Mouse (Mus musculus) embryonic facial prominence, embryonic 11.5 days (tissue): ENCODE results near the gene Gm11444. TPM values are rescaled to one million over a fixed set of nuclear protein-coding genes. Genes with fewer than 3 reads are reported as not detected.

Experiments
- ATAC-seq: fragments of 200-750 bp; cut with Nextera tagmentation; replicated peaks from 2 replicates; pipeline ENCODE4 v1.8.0; 2017; ENCODE audit warnings: low read depth; ENCODE audit not compliant: insufficient number of reproducible peaks, low FRiP score, low TSS enrichment
- DNase-seq: peaks from one replicate; pipeline ENCODE4 v3.0.0-alpha.2; 2015; ENCODE audit warnings: low spot score
- H3K27ac ChIP-seq: fragments of 300-500 bp; sonication (generic); replicated peaks from 2 replicates; pipeline ENCODE4 v1.5.1; 2014; ENCODE audit warnings: mild to moderate bottlenecking, low read depth, low read length, control low read depth
- H3K27me3 ChIP-seq: fragments of 300-500 bp; sonication (generic); 2 replicates; pipeline ENCODE4 v1.6.1; 2014; ENCODE audit warnings: mild to moderate bottlenecking, low read length, moderate library complexity, mixed read lengths; ENCODE audit not compliant: control insufficient read depth, insufficient read depth
- H3K36me3 ChIP-seq: fragments of 300-500 bp; sonication (generic); replicated peaks from 2 replicates; pipeline ENCODE4 v1.6.1; 2014; ENCODE audit warnings: low read depth, mild to moderate bottlenecking, low read length, moderate library complexity, mixed read lengths; ENCODE audit not compliant: control insufficient read depth, insufficient read depth
- H3K4me1 ChIP-seq: fragments of 300-500 bp; sonication (generic); 2 replicates; pipeline ENCODE4 v1.6.1; 2014; ENCODE audit warnings: low read length, mixed read lengths; ENCODE audit not compliant: control insufficient read depth, insufficient read depth
- H3K4me2 ChIP-seq: fragments of 300-500 bp; sonication (generic); 2 replicates; pipeline ENCODE4 v1.6.1; 2014; ENCODE audit warnings: low read depth, mild to moderate bottlenecking, control low read depth, low read length, moderate library complexity
- H3K4me3 ChIP-seq: fragments of 300-500 bp; sonication (generic); 2 replicates; pipeline ENCODE4 v1.5.1; 2014; ENCODE audit warnings: low read depth, low read length, control low read depth
- H3K9ac ChIP-seq: fragments of 300-500 bp; sonication (generic); replicated peaks from 2 replicates; pipeline ENCODE4 v1.6.1; 2014; ENCODE audit warnings: mild to moderate bottlenecking, control low read depth, low read length
- H3K9me3 ChIP-seq: fragments of 300-500 bp; sonication (generic); replicated peaks from 2 replicates; pipeline ENCODE4 v1.6.1; 2016; ENCODE audit warnings: mild to moderate bottlenecking, low read length, inconsistent platforms, mixed read lengths; ENCODE audit not compliant: control insufficient read depth
- WGBS: fragments of 180-500 bp; shearing (Covaris S2); extraction: QIAGEN DNeasy Blood & Tissue Kit; methylation state at CpG from one replicate; pipeline ENCODE4 v1.1.7; 2014; 5-methylcytosine and 5-hydroxymethylcytosine counted together
- polyA plus RNA-seq: library from polyadenylated mRNA; unstranded; fragments of >200 nt; fragmentation: Nextera tagmentation; extraction: Ambion mirVana; gene quantifications from 2 replicates; pipeline ENCODE4 v1.2.1, GENCODE M21; 2014

The Gm11444 gene
- polyA plus RNA-seq, 1 experiment from 2014 or later: not detected

- H3K9ac ChIP-seq: no peak overlapping the region
- H3K27me3 ChIP-seq: peaks cover 23% of the 10 kb centered on the region
- H3K36me3 ChIP-seq: no peaks in the 10 kb centered on the region
- no peak overlapping the region for H3K27ac ChIP-seq
- no peak for DNase-seq
- no peaks in the 10 kb centered on the region for H3K9me3 ChIP-seq
- peaks cover 18% of the 10 kb centered on the region for H3K4me1 ChIP-seq
- no peak overlapping the region for H3K4me3 ChIP-seq
- WGBS: 70% methylated on average over 10 of the region's 10 CpGs
- no peak overlapping the region for H3K4me2 ChIP-seq
- ATAC-seq: no peak
These were observed 25.1 kb downstream of the Gm11444 start for GRCm38 (mm10) chr11:85825031-85825430.

- peaks cover 10% of the 10 kb centered on the region for H3K4me1 ChIP-seq
- peaks cover 13% of the 10 kb centered on the region for H3K27me3 ChIP-seq
These were observed 26.3 kb downstream of the Gm11444 start for GRCm38 (mm10) chr11:85823794-85824193.

GRCm38 (mm10) chr11:85823181-85823580, 27.0 kb downstream of the Gm11444 start:
- H3K4me2 ChIP-seq: no peak overlapping the region
- DNase-seq: peak; percentile 78
- no peak for ATAC-seq
- H3K4me1 ChIP-seq: peaks cover 12% of the 10 kb centered on the region
- 13% methylated on average over 6 of the region's 6 CpGs for WGBS
- peaks cover 8% of the 10 kb centered on the region for H3K27me3 ChIP-seq
- 0 out of 2 replicates have a peak overlapping the region, but pooled peaks have one; percentile 11 for H3K9ac ChIP-seq
- H3K27ac ChIP-seq: no peak overlapping the region
- no peaks in the 10 kb centered on the region for H3K9me3 ChIP-seq
- no peaks in the 10 kb centered on the region for H3K36me3 ChIP-seq
- no peak overlapping the region for H3K4me3 ChIP-seq

More at GRCm38 (mm10) chr11:85823794-85824193, 26.3 kb downstream of the Gm11444 start:
- H3K4me2 ChIP-seq: no peak overlapping the region
- H3K4me3 ChIP-seq: no peak overlapping the region
- H3K9ac ChIP-seq: no peak overlapping the region
- H3K9me3 ChIP-seq: no peaks in the 10 kb centered on the region
- DNase-seq (no peak), ATAC-seq (no peak)
- H3K27ac ChIP-seq: no peak overlapping the region
- no peaks in the 10 kb centered on the region for H3K36me3 ChIP-seq
- WGBS: 48% methylated on average over 4 of the region's 4 CpGs

- Histone ChIP-seq H3K4me3 (no peak overlapping the region), H3K4me2 (no peak overlapping the region), H3K9ac (no peak overlapping the region), H3K27ac (no peak overlapping the region), H3K27me3 (peaks cover 3% of the 10 kb centered on the region; the same call in 1 of the 2 replicates), H3K36me3 (no peaks in the 10 kb centered on the region), H3K9me3 (no peaks in the 10 kb centered on the region), H3K4me1 (peaks cover 8% of the 10 kb centered on the region)
- 79% methylated on average over 9 of the region's 9 CpGs for WGBS
- DNase-seq: no peak
- ATAC-seq: no peak
These were observed 28.5 kb downstream of the Gm11444 start for GRCm38 (mm10) chr11:85821659-85822058.

- H3K9ac ChIP-seq: no peak overlapping the region
- WGBS: 68% methylated on average over 3 of the region's 3 CpGs
- no peak overlapping the region for H3K4me2 ChIP-seq
- no peak overlapping the region for H3K27ac ChIP-seq
- no peak overlapping the region for H3K4me3 ChIP-seq
- peaks cover 8% of the 10 kb centered on the region for H3K4me1 ChIP-seq
- no peak for DNase-seq
- H3K9me3 ChIP-seq: no peaks in the 10 kb centered on the region
- no peak for ATAC-seq
- H3K36me3 ChIP-seq: no peaks in the 10 kb centered on the region
- peaks cover 3% of the 10 kb centered on the region; the same call in 1 of the 2 replicates for H3K27me3 ChIP-seq
These were observed 29.2 kb downstream of the Gm11444 start for GRCm38 (mm10) chr11:85820959-85821358.

- 73% methylated on average over 3 of the region's 3 CpGs for whole genome bisulfite sequencing
- Histone ChIP-seq H3K9ac (no peak overlapping the region), H3K4me2 (no peak overlapping the region), H3K4me3 (no peak overlapping the region), H3K36me3 (no peaks in the 10 kb centered on the region), H3K9me3 (no peaks in the 10 kb centered on the region), H3K27me3 (no peaks in the 10 kb centered on the region), H3K4me1 (peaks cover 8% of the 10 kb centered on the region), H3K27ac (no peak overlapping the region)
- DNase-seq: no peak
- no peak for ATAC-seq
These were observed 31.7 kb downstream of the Gm11444 start for GRCm38 (mm10) chr11:85818401-85818800.

- no peaks in the 10 kb centered on the region for H3K9me3 ChIP-seq
- peak; percentile 8; the same call in 1 of the 2 replicates for ATAC-seq
- no peak overlapping the region for H3K4me2 ChIP-seq
- 27% methylated on average over 5 of the region's 5 CpGs for WGBS
- H3K9ac ChIP-seq: no peak overlapping the region
- no peaks in the 10 kb centered on the region for H3K27me3 ChIP-seq
- 0 out of 2 replicates have a peak overlapping the region, but pooled peaks have one; percentile 22 for H3K27ac ChIP-seq
- H3K4me3 ChIP-seq: no peak overlapping the region
- H3K4me1 ChIP-seq: peaks cover 9% of the 10 kb centered on the region
- peak; percentile 74 for DNase-seq
- H3K36me3 ChIP-seq: no peaks in the 10 kb centered on the region
These were observed 33.7 kb downstream of the Gm11444 start for GRCm38 (mm10) chr11:85816471-85816870.

GRCm38 (mm10) chr11:85814678-85815077, 35.5 kb downstream of the Gm11444 start:
- no peaks in the 10 kb centered on the region for H3K9me3 ChIP-seq
- H3K36me3 ChIP-seq: no peaks in the 10 kb centered on the region
- no peak overlapping the region for H3K4me2 ChIP-seq
- no peak for ATAC-seq
- no peak overlapping the region for H3K9ac ChIP-seq
- WGBS: 30% methylated on average over 4 of the region's 4 CpGs
- H3K4me3 ChIP-seq: no peak overlapping the region
- no peak for DNase-seq
- peaks cover 9% of the 10 kb centered on the region for H3K4me1 ChIP-seq
- H3K27ac ChIP-seq: no peak overlapping the region
- H3K27me3 ChIP-seq: no peaks in the 10 kb centered on the region
